Mouse (Mus musculus) 416B (cell line): ENCODE results near the gene Akap8l.
A peak's percentile ranks its signal among the peaks of the same experiment; 100 is the strongest.

Experiments
- DNase-seq: peaks from one replicate; pipeline ENCODE4 v3.0.0; 2011; ENCODE audit warnings: low read depth

Gene Akap8l

GRCm38 (mm10) chr17:32358192-32358942 is 8.0 kb upstream of the Akap8l start:
- DNase-seq = no peak

GRCm38 (mm10) chr17:32356766-32357760 is 6.7 kb upstream of the Akap8l start:
- no peak for DNase-seq

DNA sequence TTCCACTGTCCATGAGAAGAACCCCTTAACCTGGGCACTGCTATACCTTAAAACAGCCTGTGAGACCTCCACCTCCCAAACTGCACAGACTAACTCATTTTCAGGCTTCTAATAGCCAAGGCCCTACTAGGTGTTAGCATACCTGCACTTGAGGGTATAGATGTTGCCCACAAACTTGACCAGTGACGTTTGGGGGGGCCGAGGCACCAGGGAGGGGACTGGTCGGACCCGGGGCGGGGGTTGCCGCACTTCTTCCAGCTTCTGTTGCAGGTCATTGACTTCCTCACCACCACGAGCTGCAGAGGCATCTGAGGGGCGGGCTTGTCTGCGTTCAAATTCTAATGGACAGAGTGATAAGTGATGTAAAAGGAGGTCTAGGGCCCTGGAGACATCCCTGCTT is 5.9 kb upstream of the Akap8l start:
- no peak for DNase-seq

GRCm38 (mm10) chr17:32355031-32355430 is 4.6 kb upstream of the Akap8l start:
- DNase-seq = no peak

DNA sequence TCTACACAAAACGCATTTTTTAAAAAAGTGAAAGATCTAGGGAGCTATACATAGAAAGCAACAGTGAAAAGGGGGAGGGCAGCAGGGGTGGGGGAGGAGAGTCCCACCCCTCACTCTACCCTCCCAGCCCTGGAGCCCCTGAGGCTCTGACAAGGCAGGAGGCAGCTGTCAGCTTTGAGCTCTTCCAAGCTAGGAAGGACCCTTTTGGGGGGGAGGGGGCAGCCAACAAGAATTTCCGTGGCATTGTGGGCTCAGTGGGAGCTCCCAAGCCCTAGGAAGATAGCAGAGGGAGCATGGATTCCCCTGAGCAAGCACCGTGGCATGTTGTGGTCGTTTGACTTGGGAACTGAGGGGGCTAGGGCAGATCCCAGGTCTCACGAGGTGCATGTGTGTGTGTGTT is 3.8 kb upstream of the Akap8l start:
- no peak for DNase-seq

DNA sequence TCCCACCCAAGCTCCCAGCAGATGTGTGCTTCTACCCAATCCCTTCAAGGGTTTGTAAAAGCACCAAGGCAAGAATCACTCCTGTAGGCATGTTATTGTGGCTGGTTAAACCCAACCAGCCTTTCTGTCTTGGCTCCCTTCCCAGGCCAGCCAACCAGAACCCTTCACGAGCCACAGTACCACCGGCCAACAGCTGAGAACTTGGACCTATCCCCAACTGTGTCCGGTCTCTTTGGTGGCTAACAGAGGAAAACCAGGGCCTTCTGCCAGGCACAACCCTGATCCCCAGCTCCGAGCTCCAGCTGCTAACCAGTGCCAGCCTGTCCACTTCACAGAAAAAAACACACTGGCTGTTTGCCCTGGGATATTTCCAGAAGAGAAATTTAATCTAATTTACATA is 3.3 kb upstream of the Akap8l start:
- DNase-seq = no peak

GRCm38 (mm10) chr17:32351726-32352125 is 1.3 kb upstream of the Akap8l start:
- DNase-seq = no peak

- no peak for DNase-seq
These were observed 862 bp upstream of the Akap8l start for GRCm38 (mm10) chr17:32351269-32351668.

GRCm38 (mm10) chr17:32349851-32350381 is 491 bp downstream of the Akap8l start:
- DNase-seq = no peak

GRCm38 (mm10) chr17:32349037-32349732 is 1.2 kb downstream of the Akap8l start:
- peak; percentile 78 for DNase-seq

GRCm38 (mm10) chr17:32348406-32348805 is 2.0 kb downstream of the Akap8l start:
- DNase-seq = no peak

GRCm38 (mm10) chr17:32341102-32341501 is 9.3 kb downstream of the Akap8l start:
- DNase-seq = no peak

GRCm38 (mm10) chr17:32340110-32340509 is 10.3 kb downstream of the Akap8l start:
- peak; percentile 35 for DNase-seq

DNA sequence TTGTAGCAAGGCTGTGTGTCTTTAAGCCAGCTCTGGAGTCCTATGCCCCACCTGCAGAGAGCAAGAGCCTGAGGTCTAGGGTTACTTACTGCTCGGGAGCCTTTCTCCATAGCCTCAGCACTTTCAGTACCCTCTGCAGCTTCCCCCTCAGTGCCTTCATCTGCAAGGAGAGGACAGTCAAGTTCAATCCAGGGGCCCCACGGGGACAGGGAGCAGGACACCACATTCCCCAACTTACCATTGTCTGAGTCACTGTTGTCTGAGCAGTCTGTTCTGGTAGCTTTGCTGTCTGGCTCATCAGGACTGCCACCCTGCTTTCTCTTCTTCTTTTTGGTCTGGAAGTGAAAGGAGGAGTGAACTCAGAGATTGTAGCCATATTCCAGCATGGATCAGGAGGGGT is 14.5 kb downstream of the Akap8l start:
- DNase-seq = no peak

DNA sequence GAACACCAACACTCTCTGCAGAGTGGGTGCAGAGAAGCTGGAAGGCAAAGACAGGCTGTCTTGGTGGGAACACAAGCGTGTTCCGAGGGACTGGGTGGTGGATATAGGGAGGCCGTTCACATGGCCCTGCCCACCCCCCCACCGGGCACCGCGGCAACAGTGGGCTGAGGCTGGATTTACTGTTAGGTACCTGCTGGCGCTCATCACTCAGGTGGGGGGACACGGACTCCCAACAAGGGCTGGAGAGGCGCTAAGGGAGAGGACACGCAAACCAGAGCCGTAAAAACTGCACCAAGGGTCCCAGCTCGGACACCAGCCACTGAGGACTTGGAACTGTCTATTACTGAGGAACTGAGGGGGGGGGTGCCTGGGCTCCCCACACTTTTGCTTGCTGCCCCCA is 15.5 kb downstream of the Akap8l start:
- DNase-seq = no peak

GRCm38 (mm10) chr17:32333675-32334303 is 16.6 kb downstream of the Akap8l start:
- no peak for DNase-seq

GRCm38 (mm10) chr17:32327501-32327900 is 22.9 kb downstream of the Akap8l start:
- DNase-seq = no peak

DNA sequence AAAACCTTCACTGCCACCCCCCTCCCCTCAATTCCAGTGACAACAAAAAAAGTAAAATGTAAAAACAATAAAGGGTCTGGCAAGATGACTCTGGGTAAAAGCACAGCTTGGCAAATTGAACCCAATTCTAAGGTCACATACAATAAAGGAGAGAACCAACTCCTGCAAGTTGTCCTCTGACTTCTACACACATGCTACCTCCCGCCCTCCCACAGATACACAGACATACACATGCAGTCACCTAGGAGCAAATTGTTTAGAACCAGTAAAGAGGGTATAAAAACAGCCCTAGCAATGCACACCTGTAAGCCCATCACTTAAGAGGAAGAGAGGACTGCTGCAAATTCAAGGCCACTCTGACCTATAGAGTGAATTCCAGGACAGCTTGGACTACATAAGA is 27.6 kb downstream of the Akap8l start:
- DNase-seq = no peak

- peak; percentile 36 for DNase-seq
These were observed 28.6 kb downstream of the Akap8l start for GRCm38 (mm10) chr17:32321836-32322235.

GRCm38 (mm10) chr17:32321390-32321734 is 29.0 kb downstream of the Akap8l start:
- DNase-seq = no peak

- peak; percentile 100 for DNase-seq
These were observed 29.6 kb downstream of the Akap8l start, which contains the start of gene Akap8 for GRCm38 (mm10) chr17:32320597-32321389. Akap8 (minus strand) TSS chr17:32321238.
